Mouse (Mus musculus) heart, adult 9 months (tissue): ENCODE results near the gene Slc38a3.
A peak's percentile ranks its signal among the peaks of the same experiment; 100 is the strongest.

Source experiments
- DNase-seq, 2 experiments: peaks; one replicate each; pipeline ENCODE4 v3.0.0; 2022; ENCODE audit warnings: low spot score in 2 of 2

The Slc38a3 gene

GRCm38 (mm10) chr9:107669480-107669945 lies at the start of gene Slc38a3:
TSS of gene Slc38a3 (minus strand) at chr9:107669530.
- no peak for DNase-seq

- no peak for DNase-seq
Observed at GRCm38 (mm10) chr9:107716951-107717350, 47.6 kb upstream of the Slc38a3 start.

- no peak for DNase-seq
Observed at GRCm38 (mm10) chr9:107715632-107716031, 46.3 kb upstream of the Slc38a3 start.

GRCm38 (mm10) chr9:107714221-107714952 lies 45.1 kb upstream of the Slc38a3 start:
- DNase-seq = peak; percentile 60 to 61

GRCm38 (mm10) chr9:107709697-107710483 lies 40.6 kb upstream of the Slc38a3 start, which contains the start of gene Sema3f:
TSS of gene Sema3f (minus strand) at chr9:107710475.
- DNase-seq = peak; percentile 76 to 80

GRCm38 (mm10) chr9:107709096-107709696 lies 39.9 kb upstream of the Slc38a3 start:
- no peak for DNase-seq

GRCm38 (mm10) chr9:107708439-107709095 lies 39.2 kb upstream of the Slc38a3 start:
- DNase-seq = no peak

- DNase-seq = no peak
Observed at GRCm38 (mm10) chr9:107707701-107708438, 38.5 kb upstream of the Slc38a3 start.

GRCm38 (mm10) chr9:107706781-107707211 lies 37.5 kb upstream of the Slc38a3 start:
- DNase-seq = no peak

- DNase-seq = peak in 1 of 2 experiments; percentile 40
Observed at GRCm38 (mm10) chr9:107703337-107704122, 34.2 kb upstream of the Slc38a3 start.

- no peak for DNase-seq
Observed at GRCm38 (mm10) chr9:107702606-107703185, 33.4 kb upstream of the Slc38a3 start.

- peak; percentile 55 to 73 for DNase-seq
Observed at GRCm38 (mm10) chr9:107701594-107701993, 32.3 kb upstream of the Slc38a3 start.

GRCm38 (mm10) chr9:107700114-107700571 lies 30.8 kb upstream of the Slc38a3 start:
- DNase-seq = peak; percentile 39 to 48

GRCm38 (mm10) chr9:107699376-107699980 lies 30.1 kb upstream of the Slc38a3 start:
- DNase-seq = no peak

- no peak for DNase-seq
Observed at GRCm38 (mm10) chr9:107698611-107699190, 29.4 kb upstream of the Slc38a3 start.

- DNase-seq = no peak
Observed at GRCm38 (mm10) chr9:107697811-107698521, 28.6 kb upstream of the Slc38a3 start.

- peak; percentile 35 to 55 for DNase-seq
Observed at GRCm38 (mm10) chr9:107696845-107697610, 27.7 kb upstream of the Slc38a3 start.
